Mouse (Mus musculus): Measurements from ENCODE around the gene Fbxo48.
A peak's percentile ranks its signal among the peaks of the same experiment; 100 is the strongest.

Gene Fbxo48

GRCm38 (mm10) chr11:16972027-16972426 lies 20.9 kb downstream of the Fbxo48 start:
- no peak for DNase-seq (ENCODE audit: low read depth)

- DNase-seq (ENCODE audit: low read depth): no peak
Observed at GRCm38 (mm10) chr11:16973086-16973485, 21.9 kb downstream of the Fbxo48 start.

GRCm38 (mm10) chr11:16976937-16977336 lies 25.8 kb downstream of the Fbxo48 start:
- DNase-seq (ENCODE audit: low read depth): peak; percentile 23

DNA sequence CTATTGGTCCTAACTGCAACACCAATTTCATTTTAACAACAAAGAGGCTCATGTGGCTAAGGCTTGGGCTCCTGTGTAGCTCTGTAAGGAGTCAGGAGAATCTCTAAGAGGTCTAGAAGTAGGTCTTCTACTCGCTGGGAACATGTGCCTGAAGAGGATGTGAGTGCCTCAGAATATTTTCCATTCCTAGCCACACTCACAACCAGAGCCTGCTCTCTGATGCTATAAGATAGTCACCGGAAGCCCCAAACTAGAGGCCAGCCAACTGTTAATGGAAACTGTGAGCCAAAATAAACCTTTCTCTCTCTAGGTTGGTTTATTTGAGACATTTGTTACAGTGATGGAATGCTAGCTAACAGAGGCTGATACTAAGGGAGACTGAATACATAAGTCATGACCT lies 26.4 kb downstream of the Fbxo48 start:
- peak; percentile 46 for DNase-seq (ENCODE audit: low read depth)

DNA sequence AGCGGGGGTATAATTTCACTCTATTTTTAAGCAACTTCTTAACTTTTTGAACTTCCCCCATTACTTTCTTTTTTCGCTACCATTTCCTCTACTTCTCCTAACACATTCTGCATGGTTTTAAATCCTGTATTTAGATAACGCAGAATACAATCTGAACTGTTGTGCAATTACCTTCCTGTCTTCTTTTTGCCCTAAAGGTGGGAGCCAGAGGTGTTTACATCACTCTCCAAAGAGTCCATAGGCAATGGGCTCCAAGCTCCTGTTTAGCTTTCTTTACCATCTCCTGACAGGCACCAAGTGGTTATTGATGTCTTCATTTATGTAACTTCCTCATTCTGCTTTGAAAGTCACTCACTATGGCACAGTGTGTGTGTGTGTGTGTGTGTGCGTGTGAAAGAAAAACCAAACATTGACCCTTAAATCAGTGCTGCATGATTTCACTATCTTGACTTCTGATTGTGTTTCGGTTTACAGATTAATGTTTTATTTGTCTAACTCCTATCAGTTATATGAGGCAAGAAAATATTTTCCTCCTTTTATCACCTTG lies 27.1 kb downstream of the Fbxo48 start:
- no peak for DNase-seq (ENCODE audit: low read depth)

DNA sequence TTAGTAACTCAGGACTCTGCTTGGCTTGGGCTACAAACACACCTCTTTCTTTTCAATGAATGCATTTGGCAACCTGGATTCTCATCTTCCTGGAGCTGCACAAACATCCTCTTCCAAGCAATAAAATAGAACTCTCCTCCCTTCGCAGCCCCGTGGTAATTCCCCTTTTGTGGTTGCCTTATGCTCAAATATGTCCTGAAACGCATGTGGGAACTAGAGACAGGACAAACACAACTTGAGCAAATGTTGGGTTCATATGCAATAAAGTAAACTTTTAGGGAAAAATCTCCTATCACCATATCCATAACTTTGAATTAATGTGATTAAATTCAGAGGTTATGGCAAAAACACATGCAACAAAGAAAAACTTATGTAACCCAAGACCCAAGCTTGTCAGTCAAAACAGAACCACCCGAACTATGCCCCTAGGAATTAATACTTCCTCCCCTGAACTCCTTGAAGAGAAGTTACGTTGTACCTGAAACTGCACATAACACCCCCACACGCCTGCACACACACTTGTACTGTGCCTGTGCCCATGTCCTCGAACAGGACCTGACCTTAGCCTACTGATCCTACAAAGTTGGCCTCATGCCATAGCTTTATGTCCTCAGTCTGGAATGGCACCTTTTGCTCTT lies 35.5 kb downstream of the Fbxo48 start:
- no peak for DNase-seq (ENCODE audit: low read depth)

DNA sequence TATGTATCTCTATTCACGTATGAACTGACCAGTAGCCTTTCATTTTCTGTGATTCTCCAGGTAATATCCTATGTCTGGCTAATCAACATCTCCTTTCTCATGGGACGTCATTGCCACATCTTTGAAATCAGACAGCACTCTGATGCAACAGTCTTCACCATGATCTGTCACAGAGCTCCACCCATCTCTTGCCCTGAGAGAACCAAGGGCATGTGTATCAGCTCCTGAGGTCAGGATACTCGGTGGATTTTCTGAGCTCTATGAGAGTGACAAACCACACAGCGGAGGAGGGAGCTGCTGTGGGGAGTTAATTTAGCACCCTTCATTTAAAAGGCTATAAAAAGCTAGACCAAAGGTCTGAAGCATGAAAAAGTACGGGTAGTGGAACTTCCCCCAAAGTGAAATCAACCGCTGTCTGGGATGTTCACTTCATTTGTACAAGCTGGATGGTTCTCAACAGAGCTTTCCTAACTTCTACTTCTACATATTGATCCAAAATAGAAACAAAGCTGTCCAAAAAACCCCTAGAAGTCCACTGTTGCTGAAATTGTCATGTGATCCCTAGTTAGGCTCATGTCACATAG lies 36.7 kb downstream of the Fbxo48 start:
- no peak for DNase-seq (ENCODE audit: low read depth)

GRCm38 (mm10) chr11:16989885-16990284 lies 38.7 kb downstream of the Fbxo48 start:
- DNase-seq (ENCODE audit: low read depth): no peak

- DNase-seq (ENCODE audit: low read depth): no peak
Observed at GRCm38 (mm10) chr11:16992880-16993279, 41.7 kb downstream of the Fbxo48 start.

DNA sequence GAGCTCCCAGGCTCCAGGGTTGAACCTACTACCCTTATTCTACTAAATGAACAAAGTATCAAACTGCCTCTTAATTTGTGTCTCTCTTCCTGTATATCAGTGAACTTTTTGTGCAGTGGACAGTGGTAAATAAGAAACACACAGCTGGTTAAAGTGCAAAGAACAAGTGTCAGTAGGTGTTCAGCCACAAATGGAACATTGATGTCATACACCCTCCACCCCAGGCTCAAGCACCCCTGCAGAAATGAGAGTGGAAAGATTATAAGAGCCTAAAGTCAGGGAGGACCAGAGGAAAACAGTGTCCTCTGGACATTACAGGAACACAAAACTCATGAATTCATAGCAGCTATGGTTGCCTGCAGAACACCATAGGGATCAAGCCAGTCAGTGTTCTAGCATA lies 45.6 kb downstream of the Fbxo48 start:
- DNase-seq (ENCODE audit: low read depth): no peak

GRCm38 (mm10) chr11:16997465-16997864 lies 46.3 kb downstream of the Fbxo48 start:
- no peak for DNase-seq (ENCODE audit: low read depth)

- no peak for DNase-seq (ENCODE audit: low read depth)
Observed at GRCm38 (mm10) chr11:16999387-16999786, 48.2 kb downstream of the Fbxo48 start.

- DNase-seq (ENCODE audit: low read depth): no peak
Observed at GRCm38 (mm10) chr11:16999933-17000332, 48.8 kb downstream of the Fbxo48 start.

- DNase-seq (ENCODE audit: low read depth): no peak
Observed at GRCm38 (mm10) chr11:17000353-17001334, 49.5 kb downstream of the Fbxo48 start.

DNA sequence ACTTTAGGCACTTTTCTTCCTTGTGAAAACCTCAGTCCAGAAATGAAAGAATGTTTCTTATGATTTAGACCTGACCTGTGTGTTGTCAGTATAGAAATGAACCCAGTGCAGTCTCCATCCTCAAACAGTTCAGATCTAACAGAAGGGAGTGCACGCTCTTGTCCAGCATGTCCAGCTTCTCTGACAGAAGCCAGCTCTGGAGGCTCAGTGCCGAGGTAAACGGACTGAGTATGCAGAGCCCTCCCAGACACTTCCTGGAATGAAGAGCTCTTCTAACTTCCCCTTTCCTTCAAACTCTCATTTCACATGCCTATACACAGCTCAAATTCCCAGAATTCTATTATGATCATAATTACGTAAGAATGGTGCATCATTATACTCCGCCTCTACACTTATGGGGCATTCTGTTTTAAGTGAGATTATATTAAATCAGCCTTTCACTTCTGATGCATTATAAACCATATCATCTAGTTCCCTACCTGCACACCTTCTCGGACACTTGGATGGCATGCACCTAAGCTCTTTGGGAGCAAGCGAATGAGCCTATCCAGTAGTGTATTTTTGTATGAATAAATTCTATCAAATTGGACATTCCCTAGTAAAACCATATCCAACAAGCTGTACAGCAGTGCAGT lies 51.7 kb downstream of the Fbxo48 start:
- DNase-seq (ENCODE audit: low read depth): no peak

GRCm38 (mm10) chr11:17003757-17004156 lies 52.6 kb downstream of the Fbxo48 start:
- no peak for DNase-seq (ENCODE audit: low read depth)

All from induced T-regulatory cell, adult 2 months (primary cell).